Mouse (Mus musculus): ENCODE data around the gene Mmachc. TPM values are rescaled to one million over a fixed set of nuclear protein-coding genes. Genes with fewer than 3 reads are reported as not detected.
"Not testable (repeated sequence)": the region's sequence is repeated elsewhere in the genome, so short reads cannot be mapped to it uniquely, and the experiment has no call there.

Mmachc gene
- total RNA-seq, 4 experiments from 2014 or later, result 30.4 to 34.6 (median 33.3) TPM

DNA sequence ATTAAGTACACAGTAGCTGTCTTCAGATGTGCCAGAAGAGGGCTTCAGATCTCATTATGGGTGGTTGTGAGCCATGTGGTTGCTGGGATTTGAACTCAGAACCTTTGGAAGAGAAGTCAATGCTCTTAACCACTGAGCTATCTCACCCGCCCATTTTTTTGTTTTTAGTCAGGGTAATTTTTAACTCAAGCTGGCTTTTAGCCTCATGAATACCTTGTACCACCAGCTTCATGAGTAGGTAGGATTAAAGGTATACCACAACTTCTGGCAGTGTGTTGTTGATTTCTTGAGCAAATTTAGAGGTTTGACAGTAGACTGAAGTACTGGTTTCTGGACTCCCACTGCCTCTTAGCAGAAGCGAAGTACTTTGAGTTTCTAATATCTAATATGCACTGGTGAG, 16.1 kb downstream of the Mmachc start:
- DNase-seq (ENCODE audit: low spot score in 2 of 2), result no peak

DNA sequence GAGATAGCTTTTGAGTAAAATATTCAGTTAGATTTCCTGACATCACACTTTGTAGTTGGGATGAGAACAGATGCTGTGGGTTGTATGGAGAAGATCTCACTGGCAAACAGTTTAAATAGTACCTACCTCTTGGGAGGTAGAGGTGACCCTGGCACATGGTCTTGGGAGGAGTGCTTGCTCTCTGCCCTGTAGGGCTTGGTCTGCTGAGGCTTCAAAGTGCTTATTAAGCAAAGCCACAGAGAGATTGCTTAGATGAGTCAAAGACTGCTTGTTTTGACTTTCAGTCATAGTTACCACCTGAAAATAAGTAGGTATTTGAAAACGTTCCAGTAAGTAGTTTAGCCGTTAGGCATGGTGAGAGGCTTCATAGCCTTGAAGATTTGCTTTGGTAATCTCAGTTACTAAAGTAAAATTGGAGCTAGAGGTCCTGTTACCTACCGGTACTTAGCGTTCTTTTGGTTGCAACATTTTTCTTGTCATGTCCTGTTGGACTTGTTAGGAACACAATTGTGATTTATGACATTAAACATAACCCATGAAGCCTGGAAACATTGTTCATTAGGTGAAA, 18.8 kb downstream of the Mmachc start:
- DNase-seq (ENCODE audit: low spot score in 2 of 2), result no peak

DNA sequence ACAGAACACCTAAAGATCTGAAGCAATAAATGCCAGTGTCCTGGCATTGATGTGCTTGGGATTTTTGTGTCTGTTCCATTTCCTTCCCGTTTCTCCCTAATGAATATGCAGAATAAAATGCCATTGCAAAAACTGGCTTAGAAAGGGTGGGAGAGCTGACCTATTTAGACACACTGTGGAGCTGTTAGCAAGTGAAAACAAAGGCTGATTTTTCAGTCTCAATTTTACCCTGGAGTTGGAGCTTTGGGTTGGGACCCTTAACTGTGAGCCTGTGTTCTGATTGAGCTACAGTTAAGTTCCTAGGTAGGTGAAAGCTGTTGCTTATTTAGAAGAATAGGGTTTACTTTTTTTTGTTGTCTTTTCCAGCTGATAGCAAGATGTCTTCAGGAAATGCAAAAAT, 21.2 kb downstream of the Mmachc start:
- DNase-seq (ENCODE audit: low spot score in 2 of 2), result no peak

DNA sequence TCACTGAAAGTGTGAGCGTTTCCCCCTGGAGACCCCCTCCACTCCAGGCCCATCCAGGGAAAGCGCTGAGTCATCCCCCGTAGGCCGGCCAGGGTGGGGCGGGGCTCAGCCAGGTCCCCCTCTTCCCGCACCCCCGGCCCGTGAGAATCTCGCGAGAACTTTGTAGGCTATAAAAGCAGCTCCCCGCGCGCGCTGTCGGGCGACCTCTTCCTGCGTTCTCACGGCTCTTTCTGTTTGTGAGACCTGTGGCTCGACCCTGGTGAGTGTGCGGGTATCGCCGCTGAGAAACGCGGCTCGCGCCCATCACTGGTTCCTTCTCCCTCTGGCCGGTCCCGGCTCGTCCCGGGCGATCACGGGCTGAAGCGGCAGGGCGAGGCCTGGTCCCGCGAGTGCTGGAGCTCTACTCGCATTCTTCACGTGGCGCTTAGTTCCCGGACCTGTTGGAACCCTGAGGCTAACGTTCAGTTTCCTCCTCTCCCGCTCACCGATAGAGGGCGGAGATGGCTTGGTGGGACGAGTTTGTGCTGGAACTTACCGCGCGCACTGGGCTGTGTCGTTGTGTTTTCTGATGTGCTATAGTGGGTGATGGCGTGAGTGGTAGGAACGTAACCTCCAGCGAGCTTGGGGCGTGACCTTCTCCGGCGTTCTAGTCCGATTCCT, 22.7 kb downstream of the Mmachc start, which contains the start of gene Prdx1:
Prdx1 (plus strand) TSS at position 143 of the 660 bp plus-strand sequence.
- DNase-seq (ENCODE audit: low spot score in 2 of 2), result peak; percentile 90 to 92

DNA sequence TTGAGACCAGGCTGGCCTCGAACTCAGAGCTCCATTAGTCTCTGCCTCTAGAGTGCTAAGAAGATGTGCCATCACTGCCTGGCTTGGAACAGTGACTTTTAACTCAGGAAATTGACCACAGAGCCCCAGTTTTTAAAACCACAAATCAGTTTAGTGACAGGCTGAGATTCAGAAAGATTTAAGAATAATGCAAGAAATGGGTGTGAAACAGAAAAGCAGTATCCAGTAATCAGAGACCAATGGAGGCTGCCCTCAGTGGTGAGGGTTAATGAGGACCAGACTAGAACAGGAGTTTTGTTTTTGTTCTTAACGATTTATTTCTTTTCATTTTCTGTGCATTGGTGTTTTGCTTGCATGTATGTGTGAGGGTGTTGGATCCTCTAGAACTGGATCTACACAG, 23.5 kb downstream of the Mmachc start:
- no peak for DNase-seq (ENCODE audit: low spot score in 2 of 2)

DNA sequence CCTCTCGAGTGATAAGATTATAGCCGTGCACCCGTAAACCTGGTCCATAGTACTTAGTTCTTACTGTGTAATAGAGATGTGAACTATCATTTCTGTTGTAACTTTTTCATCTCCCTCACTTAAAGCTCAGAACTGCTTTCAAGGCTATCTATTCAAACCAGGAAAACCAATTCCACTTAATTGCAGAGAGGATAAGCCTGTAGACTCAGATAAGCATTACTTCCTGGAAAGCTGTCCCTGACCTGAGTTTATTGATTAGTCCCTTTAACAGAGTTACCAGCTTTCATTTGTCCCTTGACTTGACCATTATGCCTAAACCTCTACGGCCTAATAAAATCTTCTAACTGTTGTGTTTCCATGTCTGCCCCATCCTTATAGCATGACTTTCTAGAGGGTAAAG, 24.2 kb downstream of the Mmachc start:
- DNase-seq (ENCODE audit: low spot score in 2 of 2), result no peak

DNA sequence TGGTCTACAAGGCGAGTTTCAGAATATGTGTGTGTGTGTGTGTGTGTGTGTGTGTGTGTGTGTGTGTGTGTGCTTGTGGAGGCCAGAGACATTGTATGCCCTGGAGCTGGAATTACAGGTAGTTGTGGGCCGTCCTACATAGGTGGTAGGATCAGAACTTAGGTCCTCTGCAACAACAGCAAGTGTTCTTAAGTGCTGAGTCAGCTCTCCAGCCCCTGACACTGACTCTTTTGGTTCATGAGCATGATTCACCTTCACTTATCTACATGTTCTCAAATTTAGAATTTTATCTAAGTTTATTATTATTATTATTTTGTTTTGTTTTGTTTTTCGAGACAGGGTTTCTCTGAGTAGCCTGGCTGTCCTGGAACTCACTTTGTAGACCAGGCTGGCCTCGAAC, 27.7 kb downstream of the Mmachc start:
- not testable (repeated sequence) for DNase-seq (ENCODE audit: low spot score in 2 of 2)

DNA sequence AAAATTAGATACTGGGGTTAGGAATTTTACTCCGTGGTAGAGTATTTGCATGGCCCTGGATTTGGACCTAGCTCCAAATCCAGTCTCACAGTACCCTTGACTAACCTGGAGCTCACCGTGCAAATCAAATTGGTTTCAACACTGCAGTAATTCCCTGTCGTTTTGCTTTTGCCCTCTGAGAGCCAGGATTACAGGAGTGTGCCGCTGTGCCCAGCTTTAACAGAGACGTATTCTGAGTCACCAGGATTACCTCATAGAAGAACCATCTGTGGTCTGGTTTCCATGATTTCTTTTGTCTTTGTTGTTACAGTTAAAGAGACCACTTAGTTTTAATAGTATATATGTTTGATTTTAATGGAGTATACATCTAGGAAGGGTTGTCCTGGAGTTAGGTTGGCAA, 29.1 kb downstream of the Mmachc start:
- no peak for DNase-seq (ENCODE audit: low spot score in 2 of 2)

DNA sequence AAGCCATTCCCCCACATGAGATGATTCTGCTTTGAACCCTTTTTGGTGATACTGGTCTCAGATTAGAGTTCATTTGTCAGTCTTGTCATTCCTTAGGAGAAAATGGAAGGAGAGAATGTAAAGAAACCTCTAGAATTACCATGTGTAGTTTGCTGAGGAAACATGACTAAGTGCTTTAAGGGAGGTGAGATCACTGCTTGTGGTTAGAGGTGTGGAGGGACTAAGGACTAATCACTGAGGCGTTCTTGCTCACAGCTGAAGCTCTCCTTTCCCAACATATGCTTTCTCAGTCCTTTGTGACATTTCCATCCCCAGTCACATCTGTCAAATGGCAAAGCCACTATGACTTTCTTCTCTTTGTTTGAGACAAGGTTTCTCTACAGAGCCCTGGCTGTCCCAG, 30.4 kb downstream of the Mmachc start:
- no peak for DNase-seq (ENCODE audit: low spot score in 2 of 2)

DNA sequence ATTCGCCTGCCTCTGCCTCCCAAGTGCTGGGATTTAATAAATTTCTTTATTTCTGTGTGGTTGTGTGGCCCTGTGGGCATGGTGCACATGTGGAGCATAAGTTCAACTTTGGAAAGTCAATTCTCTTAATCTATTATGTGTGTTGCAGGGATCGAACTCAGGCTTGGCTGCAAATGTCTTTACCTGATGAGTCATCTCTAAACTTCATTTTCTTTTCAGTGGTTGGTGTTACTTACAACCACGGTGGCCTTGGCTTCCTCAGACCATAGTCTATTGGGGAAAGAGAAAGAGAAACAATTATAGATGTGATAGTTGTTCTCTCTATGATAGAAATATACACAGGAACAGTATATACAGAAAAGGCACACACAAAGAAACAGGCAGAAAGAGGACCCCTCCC, 32.2 kb downstream of the Mmachc start:
- DNase-seq (ENCODE audit: low spot score in 2 of 2), result no peak

DNA sequence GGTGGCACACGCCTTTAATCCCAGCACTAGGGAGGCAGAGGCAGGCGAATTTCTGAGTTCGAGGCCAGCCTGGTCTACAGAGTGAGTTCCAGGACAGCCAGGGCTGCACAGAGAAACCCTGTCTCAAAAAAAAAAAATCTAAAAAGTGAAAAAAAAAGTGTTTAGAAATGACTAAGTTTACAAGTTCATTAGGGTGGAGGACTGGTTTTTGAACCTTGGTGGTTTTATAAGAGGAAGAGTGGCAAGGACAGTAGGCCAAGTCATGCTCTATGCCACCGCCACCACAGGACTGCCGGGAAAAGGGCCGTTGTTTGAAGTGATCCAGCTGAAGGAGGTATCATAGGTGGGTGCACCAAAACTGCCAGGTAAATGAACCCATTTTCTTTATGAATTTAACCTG, 33.4 kb downstream of the Mmachc start:
- DNase-seq (ENCODE audit: low spot score in 2 of 2), result not testable (repeated sequence)

DNA sequence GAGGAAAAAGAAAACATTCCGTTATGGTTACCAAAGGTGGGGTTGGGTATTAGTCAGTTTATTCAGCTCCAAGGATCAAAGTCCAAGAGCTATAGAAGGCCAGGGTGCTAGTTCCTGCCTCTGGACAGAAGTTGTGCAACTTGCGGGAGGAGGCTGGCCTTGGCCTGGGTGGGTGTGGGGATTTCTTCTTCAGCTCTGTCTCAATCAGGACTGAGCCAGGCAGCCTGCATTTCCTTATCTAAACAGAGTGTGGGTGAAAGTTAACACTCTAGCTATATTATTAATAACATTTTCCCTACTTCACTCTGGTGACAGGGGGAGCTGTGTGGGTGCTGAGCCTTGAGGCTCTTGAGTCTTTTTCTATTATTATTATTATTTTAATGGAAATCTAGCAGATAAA, 35.4 kb downstream of the Mmachc start:
- no peak for DNase-seq (ENCODE audit: low spot score in 2 of 2)

DNA sequence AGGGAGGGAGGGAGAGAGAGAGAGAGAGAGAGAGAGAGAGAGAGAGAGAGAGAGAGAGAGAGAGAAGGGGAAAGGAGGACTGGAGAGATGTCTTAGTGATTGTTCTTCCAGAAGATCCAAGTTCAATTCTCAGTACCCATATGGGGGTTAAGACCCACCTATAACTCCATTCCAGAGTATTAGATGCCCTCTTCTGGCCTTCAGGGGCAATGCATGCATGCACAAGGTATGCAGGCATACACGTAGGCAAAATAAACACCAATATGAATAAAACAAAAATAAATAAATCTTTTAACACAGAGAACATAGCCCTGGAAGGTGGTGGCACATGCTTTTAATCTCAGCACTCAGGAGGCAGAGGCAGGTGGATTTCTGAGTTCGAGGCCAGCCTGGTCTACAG, 38.9 kb downstream of the Mmachc start:
- DNase-seq (ENCODE audit: low spot score in 2 of 2), result no peak

DNA sequence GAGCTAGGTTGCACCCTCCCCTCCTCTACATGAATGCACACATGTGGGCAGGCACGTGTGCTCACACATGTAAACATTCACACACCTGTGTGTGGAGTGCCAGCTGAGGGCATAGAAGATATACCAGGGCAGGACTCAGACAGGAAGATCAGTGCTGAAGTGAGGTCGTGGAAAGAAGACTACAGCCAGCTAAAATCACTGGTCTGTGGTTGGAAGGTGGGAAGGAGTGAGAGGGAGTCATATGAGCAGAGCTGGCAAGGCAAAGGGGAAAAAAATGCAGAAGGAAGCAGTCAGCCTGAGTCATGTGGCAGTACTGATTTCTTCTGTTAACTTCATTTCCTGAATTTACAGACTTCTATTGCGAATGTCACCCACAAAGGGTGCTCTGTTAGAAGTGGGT, 40.1 kb downstream of the Mmachc start:
- DNase-seq (ENCODE audit: low spot score in 2 of 2), result no peak

DNA sequence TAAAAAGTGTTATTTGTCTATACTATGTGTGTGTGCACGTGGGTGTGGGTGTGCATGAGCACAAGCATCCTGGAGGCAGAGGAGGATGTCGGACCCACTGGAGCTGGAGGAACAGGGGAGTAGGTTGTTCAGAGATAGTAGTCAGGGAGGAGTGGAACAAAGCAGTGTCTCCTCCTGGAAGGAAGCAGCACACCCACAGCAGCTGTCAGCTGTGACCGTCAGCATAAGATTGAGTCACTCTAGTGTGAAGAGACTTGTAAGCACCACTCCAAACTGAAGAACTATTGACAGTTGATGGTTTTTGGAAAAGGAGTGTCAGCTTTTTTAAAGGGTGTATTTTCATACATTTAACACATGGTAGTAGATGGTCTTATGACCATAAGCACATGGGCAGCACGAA, 41.6 kb downstream of the Mmachc start:
- no peak for DNase-seq (ENCODE audit: low spot score in 2 of 2)

DNA sequence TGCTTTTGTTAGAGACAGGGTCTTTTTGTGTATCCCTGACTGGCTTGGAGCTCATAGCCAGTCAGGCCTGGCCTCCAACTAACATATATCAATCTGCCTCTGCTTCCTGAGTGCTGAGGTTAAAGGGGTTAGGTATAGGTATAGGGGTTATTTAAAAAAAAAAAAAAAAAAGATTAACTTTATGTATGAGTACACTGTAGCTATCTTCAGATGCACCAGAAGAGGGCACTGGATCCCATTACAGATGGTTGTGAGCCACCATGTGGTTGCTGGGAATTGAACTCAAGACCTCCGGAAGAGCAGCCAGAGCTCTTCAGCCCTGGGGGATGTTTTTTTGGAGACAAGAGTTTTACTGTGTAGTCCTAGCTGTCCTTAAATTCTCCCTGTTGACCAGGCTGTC, 46.2 kb downstream of the Mmachc start:
- DNase-seq (ENCODE audit: low spot score in 2 of 2), result no peak

DNA sequence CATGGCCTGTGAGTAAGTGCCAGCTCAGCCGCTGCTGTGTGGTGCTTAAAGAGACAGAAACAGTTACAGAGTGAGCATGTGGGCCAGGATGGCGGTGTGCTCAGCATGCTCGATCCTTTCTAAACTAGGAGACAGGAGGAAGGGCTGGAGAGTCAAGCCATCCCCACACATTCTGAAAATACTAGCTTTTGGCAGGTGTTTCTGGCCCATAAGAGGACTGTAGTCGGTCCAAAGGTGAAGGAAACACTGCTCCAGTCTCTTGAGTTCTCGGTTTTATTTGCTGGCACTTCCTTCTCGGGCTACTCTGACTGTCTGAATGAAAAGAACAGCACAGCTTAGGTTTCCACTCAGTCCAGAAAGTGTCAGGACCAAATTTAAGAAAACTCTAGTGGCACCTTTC, 47.4 kb downstream of the Mmachc start:
- no peak for DNase-seq (ENCODE audit: low spot score in 2 of 2)

DNA sequence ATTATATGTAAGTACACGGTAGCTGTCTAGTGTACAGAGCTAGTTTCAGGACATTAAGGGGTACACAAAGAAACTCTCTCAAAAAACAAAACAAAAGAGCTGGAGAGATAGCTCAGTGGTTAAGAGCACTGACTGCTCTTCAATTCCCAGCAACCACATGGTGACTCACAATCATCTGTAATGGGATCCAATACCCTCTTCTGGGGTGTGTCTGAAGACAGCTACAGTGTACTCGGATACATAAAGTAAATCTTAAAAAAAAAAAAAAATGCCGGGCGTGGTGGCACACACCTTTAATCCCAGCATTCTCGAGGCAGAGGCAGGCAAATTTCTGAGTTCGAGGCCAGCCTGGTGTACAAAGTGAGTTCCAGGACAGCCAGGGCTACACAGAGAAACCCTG, 48.3 kb downstream of the Mmachc start:
- DNase-seq (ENCODE audit: low spot score in 2 of 2), result not testable (repeated sequence)

DNA sequence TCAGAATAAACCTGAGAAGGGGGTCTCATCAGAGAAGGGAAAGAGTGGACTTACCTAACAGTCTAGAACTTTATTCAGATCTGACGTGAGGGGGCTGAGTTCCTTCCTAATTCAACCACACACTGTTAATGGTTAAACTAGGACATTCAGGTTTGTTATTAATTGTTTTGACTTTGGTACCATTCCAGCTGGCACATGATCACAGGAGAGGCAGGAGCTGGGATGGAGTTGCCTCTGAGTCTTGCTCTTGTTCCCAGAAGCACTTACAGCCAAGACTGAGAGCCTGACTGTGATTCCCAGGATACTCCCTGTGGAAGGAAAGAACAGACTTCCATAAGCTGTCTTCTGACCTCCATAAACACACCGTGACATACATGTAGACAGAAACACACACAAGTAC, 48.7 kb downstream of the Mmachc start:
- no peak for DNase-seq (ENCODE audit: low spot score in 2 of 2)

DNA sequence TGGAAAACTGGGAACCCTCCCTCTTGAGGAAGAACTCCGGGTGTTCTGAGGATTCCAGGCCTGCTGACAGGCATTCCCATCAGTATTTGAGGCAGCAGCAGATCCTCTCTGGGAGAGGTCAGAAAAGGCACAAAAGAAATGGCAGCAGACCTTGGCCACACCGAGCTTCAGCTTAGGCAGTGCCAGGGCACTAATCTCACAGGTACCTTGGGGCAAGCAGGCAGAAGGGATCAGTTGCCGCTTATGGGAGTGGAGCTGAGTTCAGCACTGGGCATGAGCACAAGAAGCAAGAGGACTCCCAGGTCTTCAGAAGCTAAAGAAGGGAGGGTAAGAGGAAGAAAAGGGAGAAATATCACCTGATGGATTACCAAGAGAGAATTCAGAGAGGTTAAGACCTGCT, 50.2 kb downstream of the Mmachc start:
- DNase-seq (ENCODE audit: low spot score in 2 of 2), result no peak

DNA sequence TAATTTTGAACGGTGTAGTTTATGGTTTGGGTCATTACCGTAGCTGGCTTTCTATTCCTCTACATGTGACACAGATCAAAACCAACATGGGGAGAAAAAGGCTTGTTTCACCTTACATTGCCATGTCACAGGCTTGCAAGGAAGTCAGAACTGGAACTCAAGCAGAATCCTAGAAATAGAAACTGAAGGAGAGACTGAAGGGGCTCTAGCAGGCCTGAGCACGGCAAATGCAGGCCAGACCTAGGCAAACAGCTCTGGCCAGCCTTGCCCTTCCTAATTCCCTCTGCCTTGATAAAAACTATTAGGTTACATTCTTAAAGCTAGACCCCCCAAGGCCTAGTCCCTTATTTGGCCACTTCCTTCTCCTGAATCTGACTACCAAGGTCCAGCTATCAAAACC, 52.5 kb downstream of the Mmachc start:
- no peak for DNase-seq (ENCODE audit: low spot score in 2 of 2)

DNA sequence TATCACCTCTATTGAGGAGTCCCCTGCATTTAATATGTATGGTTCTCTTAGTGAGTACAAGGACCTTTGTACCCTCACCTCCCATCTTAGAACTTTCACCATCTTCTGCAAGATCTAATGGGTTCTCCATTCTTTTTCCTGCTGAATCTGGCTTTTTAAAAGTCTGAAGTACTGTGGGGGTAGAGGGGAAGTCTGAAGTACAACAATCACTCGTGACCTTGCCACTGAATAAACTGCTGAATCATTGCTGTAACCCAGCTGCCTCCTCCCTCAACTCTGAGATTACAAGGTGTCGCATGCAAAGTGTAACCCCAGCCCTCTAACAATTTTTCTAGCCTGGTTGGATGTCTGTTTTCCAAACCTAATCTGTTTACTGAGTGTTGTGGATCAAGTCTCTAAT, 53.1 kb downstream of the Mmachc start:
- DNase-seq (ENCODE audit: low spot score in 2 of 2), result no peak

DNA sequence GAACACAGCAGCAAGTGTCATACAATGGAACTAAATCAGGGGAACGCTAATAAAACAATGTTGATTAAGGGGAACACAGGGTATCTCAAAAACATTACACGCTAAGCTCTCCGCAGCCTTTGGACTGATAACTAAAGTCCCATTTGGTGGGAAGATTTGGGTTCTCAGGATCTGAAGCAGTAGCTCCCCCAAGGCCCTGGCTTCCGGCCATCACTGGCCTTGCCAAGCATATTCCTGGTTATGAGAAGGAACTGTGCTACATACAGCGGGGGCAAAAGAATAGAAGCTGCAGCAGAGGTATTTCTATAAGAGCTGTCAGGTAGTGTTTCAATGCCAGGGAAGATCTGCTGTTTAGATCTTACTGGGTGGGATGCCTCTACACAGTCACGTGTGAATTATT, 55.0 kb downstream of the Mmachc start:
- no peak for DNase-seq (ENCODE audit: low spot score in 2 of 2)

Measured in gastrocnemius, adult 8-10 months (tissue).